Mouse (Mus musculus) heart, adult 2 months (tissue): ENCODE results near the gene Chchd10. TPM values are rescaled to one million over a fixed set of nuclear protein-coding genes. Genes with fewer than 3 reads are reported as not detected.

Source experiments
- DNase-seq, 2 experiments: peaks; one replicate each; pipeline ENCODE4 v3.0.0; 2021
- H3K27ac ChIP-seq: fragments of 200-600 bp; 2 replicates; pipeline ENCODE4 v1.8.1; 2022
- H3K27me3 ChIP-seq: fragments of 200-500 bp; 2 replicates; pipeline ENCODE4 v1.6.1; 2012; ENCODE audit warnings: mild to moderate bottlenecking, low read length, inconsistent platforms, mixed read lengths; ENCODE audit not compliant: control insufficient read depth, insufficient read depth
- H3K36me3 ChIP-seq: fragments of 200-500 bp; 2 replicates; pipeline ENCODE4 v1.6.1; 2012; ENCODE audit warnings: low read length, inconsistent platforms; ENCODE audit not compliant: control insufficient read depth, insufficient read depth
- H3K4me1 ChIP-seq: fragments of 200-500 bp; 2 replicates; pipeline ENCODE4 v1.6.1; 2011; ENCODE audit warnings: low read length; ENCODE audit not compliant: control insufficient read depth, insufficient read depth
- H3K4me3 ChIP-seq: fragments of 200-600 bp; 2 replicates; pipeline ENCODE4 v1.8.1; 2022
- H3K79me2 ChIP-seq: fragments of 200-500 bp; replicated peaks from 2 replicates; pipeline ENCODE4 v1.6.1; 2012; ENCODE audit warnings: mild to moderate bottlenecking, inconsistent platforms, low read length, moderate library complexity, mixed read lengths; ENCODE audit not compliant: control insufficient read depth, insufficient read depth
- H3K9ac ChIP-seq: fragments of 200-500 bp; 2 replicates; pipeline ENCODE4 v1.6.1; 2012; ENCODE audit warnings: low read depth, mild to moderate bottlenecking, control low read depth, inconsistent platforms, low read length, mixed read lengths
- CTCF ChIP-seq: fragments of 200-600 bp; IDR thresholded peaks from 2 replicates; pipeline ENCODE4 v1.8.1; 2022; ENCODE audit warnings: antibody characterized with exemption, mild to moderate bottlenecking, moderate library complexity
- EP300 ChIP-seq: fragments of 200-500 bp; IDR thresholded peaks from 2 replicates; pipeline ENCODE4 v1.6.1; 2011; ENCODE audit warnings: low read depth, low read length, control low read depth; ENCODE audit not compliant: insufficient read depth
- POLR2A ChIP-seq: fragments of 200-500 bp; IDR thresholded peaks from 2 replicates; pipeline ENCODE4 v1.6.1; 2011; ENCODE audit warnings: mild to moderate bottlenecking, low read depth, low read length, control low read depth; ENCODE audit not compliant: insufficient read depth
- WGBS: fragments of 180-500 bp; shearing (Covaris S2); methylation state at CpG from one replicate; pipeline ENCODE4 v1.1.7; 2018; 5-methylcytosine and 5-hydroxymethylcytosine counted together
- intact Hi-C: fragments of 180-260 bp; cut with DNase I; formaldehyde crosslinking; loops from one replicate; pipeline ENCODE4 v1.15.1; 2025
- polyA plus RNA-seq: library from polyadenylated mRNA; depleted of rRNA; stranded (reverse); fragments of >200 nt; gene quantifications from 2 replicates; pipeline ENCODE4 v1.2.3, GENCODE M21; 2012; rRNA removed
- total RNA-seq, 2 experiments: library from RNA; stranded (reverse); gene quantifications; 2 replicates each; pipeline ENCODE4 v1.2.3; 2021

The Chchd10 gene
- total and polyA plus RNA-seq, 3 experiments: 1,811 to 2,061 (median 2,042) TPM

DNA sequence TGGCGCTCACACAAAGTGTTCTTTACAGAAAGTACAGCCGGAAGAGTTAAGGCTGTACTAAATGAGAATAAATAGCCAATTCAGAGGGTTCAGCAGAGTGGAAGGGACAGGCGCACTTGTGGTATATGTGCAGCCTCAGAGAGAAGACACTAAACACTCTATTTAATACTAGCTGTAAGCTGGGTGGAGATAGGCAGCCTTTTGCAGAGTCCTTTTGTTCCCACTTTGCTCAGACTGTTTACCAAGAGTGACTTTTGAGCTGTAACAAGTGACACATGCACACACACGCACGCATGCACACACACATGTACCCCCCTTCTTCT, 45.9 kb downstream of the Chchd10 start:
- intact Hi-C loops: no loop called here
- Histone ChIP-seq H3K27ac (no peak overlapping the region), H3K27me3 (no peaks in the 10 kb centered on the region), H3K9ac (no peak overlapping the region), H3K79me2 (no peaks in the 10 kb centered on the region), H3K4me3 (no peak overlapping the region), H3K36me3 (no peaks in the 10 kb centered on the region), H3K4me1 (no peaks in the 10 kb centered on the region)
- TF ChIP-seq POLR2A (no peak), CTCF (no peak), EP300 (no peak)
- no peak for DNase-seq
- 85% methylated on average over 5 of the region's 5 CpGs for WGBS

DNA sequence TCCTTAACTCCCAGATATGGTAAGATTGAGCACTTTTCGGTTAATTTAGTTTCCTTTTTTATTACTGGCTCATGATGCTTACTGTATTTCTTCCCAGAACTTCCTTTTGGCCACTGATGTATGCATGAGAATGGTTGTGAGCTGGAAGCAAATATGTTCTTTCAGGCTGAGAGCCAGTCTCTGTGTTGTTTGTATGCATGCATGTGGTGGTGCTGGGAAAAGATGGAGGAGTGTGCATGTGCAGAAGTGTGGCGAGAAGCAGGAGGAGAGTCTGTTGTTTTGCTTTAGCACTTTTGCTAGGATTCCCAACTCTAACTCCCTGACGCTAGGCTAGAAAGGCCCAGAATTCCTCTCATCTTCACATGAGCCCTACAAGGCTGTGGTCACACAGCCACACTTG, 46.5 kb downstream of the Chchd10 start:
- H3K36me3 ChIP-seq: no peaks in the 10 kb centered on the region
- H3K9ac ChIP-seq: no peak overlapping the region
- no peaks in the 10 kb centered on the region for H3K4me1 ChIP-seq
- 83% methylated on average over 3 of the region's 3 CpGs for WGBS
- H3K27me3 ChIP-seq: no peaks in the 10 kb centered on the region
- H3K27ac ChIP-seq: no peak overlapping the region
- intact Hi-C loops: no loop called here
- H3K4me3 ChIP-seq: no peak overlapping the region
- no peak for DNase-seq
- TF ChIP-seq POLR2A: no peak
- no peak for TF ChIP-seq EP300
- no peak for TF ChIP-seq CTCF
- no peaks in the 10 kb centered on the region for H3K79me2 ChIP-seq

Other genes with a start within 250 kb of the Chchd10 start
- gene Cabin1, start 168.8 kb upstream of the Chchd10 start, total RNA-seq: 10 to 100 TPM; 13.6 to 19.9 TPM
- 17.9 and 21.1 TPM in 2 replicates for gene Cabin1, start 168.8 kb upstream of the Chchd10 start, polyA plus RNA-seq
- gene Ddt, start 159.7 kb upstream of the Chchd10 start, total RNA-seq: 100 to 1,000 TPM in 1 of 2 experiments, 10 to 100 TPM in 1; 89.2 to 110 TPM
- gene Ddt, start 159.7 kb upstream of the Chchd10 start, polyA plus RNA-seq: 90.1 and 116 TPM in 2 replicates
- not detected for gene Gm20441, start 152.2 kb upstream of the Chchd10 start, total RNA-seq
- not detected in 2 replicates for gene Gm20441, start 152.2 kb upstream of the Chchd10 start, polyA plus RNA-seq
- 1 to 10 TPM; 2.9 to 5.7 TPM for gene Gstt3, start 151.7 kb upstream of the Chchd10 start, total RNA-seq
- 7.1 and 9.0 TPM in 2 replicates for gene Gstt3, start 151.7 kb upstream of the Chchd10 start, polyA plus RNA-seq
- 10 to 100 TPM; 15.8 to 16.8 TPM for gene Gstt1, start 134.5 kb upstream of the Chchd10 start, total RNA-seq
- gene Gstt1, start 134.5 kb upstream of the Chchd10 start, polyA plus RNA-seq: 52.1 and 58.5 TPM in 2 replicates
- not detected for gene Gstt4, start 110.6 kb upstream of the Chchd10 start, total RNA-seq
- gene Gstt4, start 110.6 kb upstream of the Chchd10 start, polyA plus RNA-seq: 0.29 and 0.44 TPM in 2 replicates
- 10 to 100 TPM in 1 of 2 experiments, 1 to 10 TPM in 1; 8.0 to 12.8 TPM for gene Gstt2, start 95.7 kb upstream of the Chchd10 start, total RNA-seq
- 53.4 and 69.1 TPM in 2 replicates for gene Gstt2, start 95.7 kb upstream of the Chchd10 start, polyA plus RNA-seq
- 100 to 1,000 TPM; 200 to 220 TPM for gene Mif, start 72.9 kb upstream of the Chchd10 start, total RNA-seq
- 375 and 556 TPM in 2 replicates for gene Mif, start 72.9 kb upstream of the Chchd10 start, polyA plus RNA-seq
- under 1 TPM; 0.50 to 0.65 TPM for gene Derl3, start 39.7 kb upstream of the Chchd10 start, total RNA-seq
- 1.0 and 1.3 TPM in 2 replicates for gene Derl3, start 39.7 kb upstream of the Chchd10 start, polyA plus RNA-seq
- gene Smarcb1, start 11.5 kb upstream of the Chchd10 start, total RNA-seq: 10 to 100 TPM; 21.1 to 23.3 TPM
- gene Smarcb1, start 11.5 kb upstream of the Chchd10 start, polyA plus RNA-seq: 19.6 and 20.0 TPM in 2 replicates
- gene Mmp11, start 3.4 kb downstream of the Chchd10 start, total RNA-seq: 1 to 10 TPM; 4.7 to 5.4 TPM
- 15.6 and 15.7 TPM in 2 replicates for gene Mmp11, start 3.4 kb downstream of the Chchd10 start, polyA plus RNA-seq
- gene Gm867, start 7.5 kb downstream of the Chchd10 start, total RNA-seq: not detected
- 0.76 TPM in 1 of 2 replicates, not detected in the other for gene Gm867, start 7.5 kb downstream of the Chchd10 start, polyA plus RNA-seq
- gene Vpreb3, start 9.9 kb downstream of the Chchd10 start, total RNA-seq: not detected
- 1.1 and 5.9 TPM in 2 replicates for gene Vpreb3, start 9.9 kb downstream of the Chchd10 start, polyA plus RNA-seq
- gene Gm5134, start 21.4 kb downstream of the Chchd10 start, total RNA-seq: not detected
- not detected in 2 replicates for gene Gm5134, start 21.4 kb downstream of the Chchd10 start, polyA plus RNA-seq
- 1 to 10 TPM; 5.0 to 6.7 TPM for gene Zfp280b, start 99.5 kb downstream of the Chchd10 start, total RNA-seq
- gene Zfp280b, start 99.5 kb downstream of the Chchd10 start, polyA plus RNA-seq: 3.7 and 7.0 TPM in 2 replicates
- not detected for gene Slc5a4b, start 177.8 kb downstream of the Chchd10 start, total RNA-seq
- not detected in 2 replicates for gene Slc5a4b, start 177.8 kb downstream of the Chchd10 start, polyA plus RNA-seq
- gene Slc5a4a, start 214.3 kb downstream of the Chchd10 start, total RNA-seq: not detected
- gene Slc5a4a, start 214.3 kb downstream of the Chchd10 start, polyA plus RNA-seq: not detected in 2 replicates